Mouse (Mus musculus): ENCODE results near the gene Grm2.
A peak's percentile ranks its signal among the peaks of the same experiment; 100 is the strongest.

DNA sequence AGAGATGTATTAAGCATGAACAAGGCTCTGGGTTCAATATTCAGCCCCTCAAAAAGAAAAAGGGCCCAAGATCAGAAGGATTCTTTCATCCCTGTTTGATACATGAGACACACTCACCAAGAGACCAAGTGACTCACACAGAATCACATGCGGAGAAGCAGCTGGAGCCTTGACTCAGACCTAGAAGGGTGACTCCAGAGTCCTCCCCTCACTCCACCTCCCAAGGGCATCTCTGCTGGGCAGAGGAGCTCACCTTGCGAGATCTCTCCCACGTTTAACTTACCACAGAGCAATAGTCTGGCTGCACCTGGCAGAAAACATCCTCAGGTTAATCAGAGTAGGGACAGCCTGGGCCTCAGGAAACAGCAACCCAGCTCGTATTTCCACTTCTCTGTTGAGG, 22.4 kb upstream of the Grm2 start:
- no peak for TF ChIP-seq POLR2A (IDR thresholded peaks at IDR 0.05; ENCODE audit: insufficient read length, low read depth)
- TF ChIP-seq MAX (IDR thresholded peaks at IDR 0.05; ENCODE audit: low read depth) = no peak
- TF ChIP-seq CEBPB (IDR thresholded peaks at IDR 0.05; ENCODE audit: insufficient read depth, poor library complexity, severe bottlenecking) = no peak
- TF ChIP-seq TCF3 (IDR thresholded peaks at IDR 0.05; ENCODE audit: insufficient read length, low read depth) = no peak
- peak in 2 of 3 experiments; percentile 15 to 64 for TF ChIP-seq MYOD1 (IDR thresholded peaks at IDR 0.05; ENCODE audit: control insufficient read depth in 1 of 3, insufficient read length in 2 of 3, low read depth in 2 of 3)
- TF ChIP-seq TCF12 (IDR thresholded peaks at IDR 0.05; ENCODE audit: insufficient read depth, poor library complexity, severe bottlenecking) = no peak
- peak; percentile 9 for TF ChIP-seq USF1 (IDR thresholded peaks at IDR 0.05; ENCODE audit: low read depth)
- TF ChIP-seq POLR2AphosphoS2 (IDR thresholded peaks at IDR 0.05; ENCODE audit: insufficient read length, low read depth) = no peak
- TF ChIP-seq MYOG (IDR thresholded peaks at IDR 0.05; ENCODE audit: control insufficient read depth in 1 of 3, insufficient read depth in 1 of 3, insufficient read length in 2 of 3, low read depth in 2 of 3) = peak in 2 of 3 experiments; percentile 62 to 72
- no peak for TF ChIP-seq REST (IDR thresholded peaks at IDR 0.05; ENCODE audit: insufficient read depth, insufficient read length)
